Mouse (Mus musculus) ES-Bruce4 (cell line): ENCODE results near the gene Resp18. TPM values are rescaled to one million over a fixed set of nuclear protein-coding genes. Genes with fewer than 3 reads are reported as not detected.

Source experiments
- H3K27ac ChIP-seq: 2 replicates; pipeline ENCODE4 v1.5.1; 2012; ENCODE audit warnings: low read length, inconsistent platforms; ENCODE audit not compliant: insufficient read depth
- H3K27me3 ChIP-seq: 2 replicates; pipeline ENCODE4 v1.6.1; 2012; ENCODE audit warnings: mild to moderate bottlenecking, low read length, inconsistent platforms; ENCODE audit not compliant: control insufficient read depth, poor library complexity, insufficient read depth, severe bottlenecking
- H3K36me3 ChIP-seq: 2 replicates; pipeline ENCODE4 v1.6.1; 2012; ENCODE audit warnings: inconsistent platforms, mild to moderate bottlenecking, low read length, moderate library complexity; ENCODE audit not compliant: control insufficient read depth, poor library complexity, insufficient read depth, severe bottlenecking
- H3K4me1 ChIP-seq: one replicate; pipeline ENCODE4 v1.8.1; 2011; ENCODE audit warnings: low read length; ENCODE audit not compliant: control insufficient read depth, insufficient read depth
- H3K4me3 ChIP-seq: 2 replicates; pipeline ENCODE4 v1.5.1; 2011; ENCODE audit warnings: low read depth, mild to moderate bottlenecking, low read length
- H3K9ac ChIP-seq: 2 replicates; pipeline ENCODE4 v1.6.1; 2012; ENCODE audit warnings: low read depth, mild to moderate bottlenecking, inconsistent platforms; ENCODE audit not compliant: poor library complexity, severe bottlenecking
- H3K9me3 ChIP-seq: replicated peaks from 2 replicates; pipeline ENCODE4 v1.6.1; 2012; ENCODE audit warnings: mild to moderate bottlenecking, low read length, inconsistent platforms; ENCODE audit not compliant: control insufficient read depth, poor library complexity, insufficient read depth, severe bottlenecking
- CTCF ChIP-seq: IDR thresholded peaks from one replicate; pipeline ENCODE4 v1.8.1; 2011; ENCODE audit warnings: low read depth, low read length
- EP300 ChIP-seq: IDR thresholded peaks from 2 replicates; pipeline ENCODE4 v1.6.1; 2011; ENCODE audit warnings: low read depth, low read length; ENCODE audit not compliant: insufficient read depth
- POLR2A ChIP-seq: IDR thresholded peaks from one replicate; pipeline ENCODE4 v1.8.1; 2011; ENCODE audit warnings: low read length; ENCODE audit not compliant: insufficient read depth
- polyA plus RNA-seq: library from polyadenylated mRNA; stranded (reverse); fragments of >200 nt; gene quantifications from 2 replicates; pipeline ENCODE4 v1.2.4, GENCODE M21; 2011; ENCODE audit warnings: low read depth; ENCODE audit not compliant: missing spikeins, insufficient read depth, insufficient read length

Gene Resp18
- polyA plus RNA-seq, 1 experiment = not detected

DNA sequence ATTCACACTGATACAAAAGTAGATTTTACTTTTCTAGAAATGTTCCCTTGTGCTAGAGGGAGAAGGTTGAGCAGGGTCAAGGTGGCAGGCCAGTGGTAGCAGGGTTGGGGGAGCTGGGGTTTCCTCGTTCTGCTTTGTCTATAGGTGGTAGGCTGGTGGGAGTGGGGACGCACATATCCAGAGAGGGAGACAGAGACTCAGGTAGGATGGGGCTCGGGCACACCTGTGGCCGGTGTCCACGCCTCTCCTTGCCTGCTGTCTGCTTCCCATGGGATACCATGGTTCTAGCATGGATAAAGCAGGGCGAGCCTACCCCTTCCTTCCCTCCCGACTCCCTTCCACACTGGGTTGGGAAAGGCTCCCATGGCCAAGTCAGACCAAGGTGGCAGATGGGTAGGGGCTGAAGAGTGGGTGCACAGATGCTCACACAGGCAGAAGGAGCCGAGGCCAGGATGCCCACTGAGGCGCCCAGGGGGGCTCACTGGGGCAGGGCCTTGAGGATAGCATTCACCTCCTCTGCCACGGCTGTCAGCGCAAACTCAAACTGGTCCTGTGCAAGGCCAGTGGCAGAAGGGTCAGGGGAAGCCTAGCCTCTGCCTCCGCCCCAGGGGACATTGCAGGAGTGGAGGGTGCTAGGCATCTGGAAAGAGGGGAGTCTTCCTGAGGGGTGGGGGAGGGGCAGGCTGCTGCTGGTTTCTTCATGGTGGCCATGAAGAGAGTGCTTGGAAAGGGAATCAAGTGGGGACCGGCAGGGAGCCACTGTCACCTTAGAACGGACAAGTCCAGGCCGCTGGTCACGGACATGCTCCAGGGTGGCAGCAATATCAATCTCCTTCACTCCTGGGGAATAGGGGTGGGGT, 30.9 kb downstream of the Resp18 start:
- no peaks in the 10 kb centered on the region for H3K9me3 ChIP-seq
- no peak overlapping the region for H3K9ac ChIP-seq
- H3K4me3 ChIP-seq = no peak overlapping the region
- TF ChIP-seq POLR2A (no peak), EP300 (no peak), CTCF (no peak)
- H3K27ac ChIP-seq = no peak overlapping the region
- no peaks in the 10 kb centered on the region for H3K36me3 ChIP-seq
- peaks cover 4% of the 10 kb centered on the region for H3K4me1 ChIP-seq
- H3K27me3 ChIP-seq = no peaks in the 10 kb centered on the region

DNA sequence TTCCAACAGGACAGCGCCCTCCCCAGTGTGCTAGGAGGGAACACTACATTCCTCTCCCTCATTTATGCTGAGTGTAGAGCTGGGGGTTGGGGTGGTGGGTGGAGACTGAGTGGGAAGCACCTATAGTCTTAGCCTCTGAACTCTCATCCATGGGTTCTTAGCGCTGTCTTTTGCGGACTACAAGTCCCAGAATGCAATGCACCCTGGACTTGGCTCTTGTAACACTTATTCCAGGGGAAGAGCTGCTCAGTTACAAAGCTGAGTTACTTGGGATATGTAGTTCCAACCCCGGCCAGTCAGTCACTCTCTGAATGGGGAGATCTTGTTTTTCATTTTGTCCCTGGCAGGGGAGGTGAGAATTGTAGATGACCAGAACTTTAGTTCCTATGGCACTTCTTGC, 33.4 kb downstream of the Resp18 start:
- peak; percentile 29 for TF ChIP-seq CTCF
- no peak for TF ChIP-seq EP300
- Histone ChIP-seq H3K9me3 (no peaks in the 10 kb centered on the region), H3K27me3 (no peaks in the 10 kb centered on the region), H3K27ac (no peak overlapping the region), H3K4me1 (peaks cover 2% of the 10 kb centered on the region), H3K4me3 (no peak overlapping the region), H3K36me3 (no peaks in the 10 kb centered on the region), H3K9ac (no peak overlapping the region)

DNA sequence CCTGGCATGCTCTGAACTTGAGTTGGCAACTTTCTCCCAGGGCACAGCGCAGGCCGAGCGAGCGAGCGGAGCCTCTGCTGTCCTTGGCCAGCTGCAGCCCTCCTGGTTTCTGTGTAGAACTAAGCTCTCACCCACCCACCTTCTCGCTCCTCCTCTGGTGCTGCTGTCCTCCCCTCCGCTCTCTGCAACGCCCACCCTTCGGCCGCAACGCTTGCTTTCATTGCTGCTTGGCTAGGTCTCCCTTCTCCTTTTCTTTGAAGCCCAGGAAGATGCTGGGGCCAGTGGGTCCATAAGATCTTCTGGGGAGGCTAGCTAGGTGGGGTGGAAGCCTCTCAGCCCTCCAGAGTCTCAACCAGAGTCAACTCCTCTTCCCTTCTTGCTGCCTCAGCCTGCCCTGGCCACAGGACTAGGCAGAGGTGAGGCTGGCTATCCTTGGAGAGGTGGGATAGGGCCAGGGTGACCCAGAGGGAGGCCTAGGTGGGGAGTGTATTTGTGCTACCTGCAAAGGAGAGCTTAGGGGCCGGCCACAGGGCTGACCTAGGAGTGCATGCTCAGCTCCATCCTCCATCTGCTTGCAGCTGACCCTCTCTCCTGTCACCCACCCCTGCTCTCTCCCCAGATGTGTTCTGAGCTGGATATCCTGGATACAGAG, 33.9 kb downstream of the Resp18 start:
- Histone ChIP-seq H3K27ac (no peak overlapping the region), H3K4me3 (no peak overlapping the region), H3K9me3 (no peaks in the 10 kb centered on the region), H3K36me3 (no peaks in the 10 kb centered on the region), H3K27me3 (no peaks in the 10 kb centered on the region), H3K4me1 (peaks cover 2% of the 10 kb centered on the region), H3K9ac (no peak overlapping the region)
- no peak for TF ChIP-seq CTCF
- no peak for TF ChIP-seq EP300
- no peak for TF ChIP-seq POLR2A

DNA sequence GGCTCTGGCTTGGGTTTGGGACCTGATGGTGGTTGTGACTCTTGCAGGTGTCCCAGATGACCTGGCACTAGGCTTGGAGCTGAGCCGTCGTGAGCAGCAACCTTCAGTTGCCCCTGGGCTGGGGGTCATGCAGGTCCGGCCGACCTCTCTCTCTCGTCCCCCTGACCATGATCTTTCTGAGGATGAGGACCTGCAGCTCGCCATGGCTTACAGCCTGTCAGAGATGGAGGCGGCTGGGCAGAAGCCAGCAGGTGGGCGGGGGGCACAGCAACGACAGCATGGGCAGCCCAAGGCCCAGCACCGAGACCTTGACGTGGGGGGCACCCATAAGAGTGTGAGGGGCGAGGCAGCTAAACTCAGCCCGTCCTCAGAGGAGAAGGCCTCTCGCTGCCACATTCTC, 34.8 kb downstream of the Resp18 start:
- TF ChIP-seq CTCF (no peak), POLR2A (no peak), EP300 (no peak)
- Histone ChIP-seq H3K27me3 (no peaks in the 10 kb centered on the region), H3K4me3 (no peak overlapping the region), H3K9ac (no peak overlapping the region), H3K27ac (no peak overlapping the region), H3K9me3 (no peaks in the 10 kb centered on the region), H3K4me1 (peaks cover 2% of the 10 kb centered on the region), H3K36me3 (no peaks in the 10 kb centered on the region)

DNA sequence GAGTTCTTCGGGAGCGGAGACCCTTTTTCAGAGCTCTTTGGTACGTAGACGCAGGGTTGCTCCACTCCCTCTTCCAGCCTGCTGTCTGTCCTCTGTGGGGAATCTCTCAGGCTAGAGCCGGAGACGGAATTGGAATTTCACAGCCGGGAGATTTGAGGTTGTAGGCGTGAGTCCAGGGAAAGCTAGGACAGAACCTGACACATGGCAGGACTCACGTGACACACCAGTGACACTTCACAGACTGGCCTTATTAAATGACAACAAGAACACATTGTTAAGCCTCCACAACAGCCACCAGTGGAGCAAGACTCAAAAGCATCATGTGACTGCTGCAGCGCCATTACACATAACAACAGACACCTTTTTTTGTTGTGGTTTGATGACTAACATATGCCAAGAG, 38.6 kb downstream of the Resp18 start:
- Histone ChIP-seq H3K4me1 (peaks cover under 1% of the 10 kb centered on the region), H3K27me3 (no peaks in the 10 kb centered on the region), H3K27ac (no peak overlapping the region), H3K9me3 (no peaks in the 10 kb centered on the region), H3K9ac (no peak overlapping the region), H3K36me3 (no peaks in the 10 kb centered on the region), H3K4me3 (no peak overlapping the region)
- TF ChIP-seq POLR2A (no peak), EP300 (no peak), CTCF (no peak)
